Mouse (Mus musculus) kidney, adult 2 months (tissue): ENCODE measurements at regions not wholly inside any gene's neighbourhood (a gene's known extent, or its start where the extent isn't known, plus 50 kb on each side); places are given as distances from the start of the nearest gene placed in this dataset.

ENCODE experiments used
- CTCF ChIP-seq: fragments of 200-500 bp; conservative IDR thresholded peaks from 2 replicates; pipeline ENCODE4 v1.5.1; 2011; ENCODE audit warnings: low read depth, mild to moderate bottlenecking, control low read depth, low read length, moderate library complexity, mixed read lengths; ENCODE audit not compliant: insufficient read depth, insufficient read length
- POLR2A ChIP-seq: fragments of 200-500 bp; IDR thresholded peaks from one replicate; pipeline ENCODE4 v1.6.1; 2011; ENCODE audit warnings: low read depth, low read length, control low read depth

GRCm38 (mm10) chr5:116745776-116746175 is 154.2 kb upstream of the Srrm4 start:
- no peak for TF ChIP-seq CTCF
- TF ChIP-seq POLR2A = no peak
